Mouse (Mus musculus) T-cell, adult 66 days (primary cell): ENCODE measurements around the gene Srm. TPM values are rescaled to one million over a fixed set of nuclear protein-coding genes. Genes with fewer than 3 reads are reported as not detected.

ENCODE experiments used
- total RNA-seq, 2 experiments: library from RNA; stranded (reverse); gene quantifications; 3 replicates in 1 of 2; 4 replicates in 1 of 2; pipeline ENCODE4 v1.2.4; 2023

The Srm gene
- total RNA-seq: 10 to 100 TPM; 39.9 to 49.6 TPM

DNA sequence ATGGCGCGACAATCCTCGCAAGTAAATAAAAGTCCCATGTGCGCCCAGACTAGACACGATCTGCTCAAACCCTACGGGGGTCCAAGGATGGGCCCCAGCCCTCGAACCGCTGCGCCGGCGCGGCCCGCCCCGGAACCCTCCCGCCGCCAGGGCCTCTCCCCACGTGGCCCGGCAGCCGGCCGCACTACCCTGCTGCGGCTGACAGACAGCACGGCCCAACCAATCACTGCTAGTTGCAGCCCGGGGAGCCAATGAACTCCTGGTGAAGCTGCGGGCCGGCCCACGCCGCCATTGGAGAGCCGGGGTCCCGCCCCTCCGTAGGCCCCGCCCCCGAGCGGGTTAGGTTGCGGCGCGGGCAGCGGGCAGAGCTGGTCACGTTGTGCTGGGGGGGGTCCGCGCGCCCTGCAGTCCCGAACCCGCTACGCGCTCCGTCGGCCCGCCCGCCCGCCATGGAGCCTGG, at the start of gene Srm:
Gene Srm (plus strand): TSS at position 333 of the 460 bp plus-strand sequence.

DNA sequence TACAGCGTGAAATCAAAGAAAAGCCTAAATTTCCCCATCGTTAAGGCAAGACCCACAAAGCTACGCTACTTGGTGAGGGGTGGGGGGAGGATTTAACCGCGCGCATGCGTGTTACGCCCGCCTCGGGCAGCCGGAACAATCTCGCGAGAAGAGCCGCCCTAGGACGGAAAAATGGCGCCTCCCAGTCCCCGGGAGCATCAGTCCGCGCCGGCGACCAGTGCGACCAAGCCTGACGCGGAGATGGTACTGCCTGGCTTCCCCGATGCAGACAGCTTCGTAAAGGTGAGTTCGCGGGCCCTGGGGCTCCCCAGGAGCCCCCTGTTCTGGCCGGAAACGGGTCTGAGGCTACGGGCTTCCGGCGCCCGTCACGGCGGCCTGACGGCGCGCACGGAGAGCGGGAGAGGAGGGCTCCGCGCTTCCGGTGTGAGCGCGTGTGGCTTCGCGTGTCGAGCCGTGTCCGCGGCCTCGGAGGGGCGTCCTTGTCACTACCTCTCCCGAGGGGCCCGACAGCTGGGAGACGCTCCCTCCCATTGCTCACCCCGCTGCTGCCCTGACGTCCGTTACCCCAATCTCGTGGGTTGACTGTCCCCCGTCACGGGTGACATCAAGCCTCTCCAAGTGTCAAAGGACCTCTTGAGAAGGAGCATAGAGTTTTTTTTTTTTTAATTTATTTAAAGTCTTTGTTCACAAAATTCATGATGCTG, 32.9 kb upstream of the Srm start, which contains the start of gene Exosc10:
Gene Exosc10 (plus strand): TSS at position 133 of the 704 bp plus-strand sequence.

DNA sequence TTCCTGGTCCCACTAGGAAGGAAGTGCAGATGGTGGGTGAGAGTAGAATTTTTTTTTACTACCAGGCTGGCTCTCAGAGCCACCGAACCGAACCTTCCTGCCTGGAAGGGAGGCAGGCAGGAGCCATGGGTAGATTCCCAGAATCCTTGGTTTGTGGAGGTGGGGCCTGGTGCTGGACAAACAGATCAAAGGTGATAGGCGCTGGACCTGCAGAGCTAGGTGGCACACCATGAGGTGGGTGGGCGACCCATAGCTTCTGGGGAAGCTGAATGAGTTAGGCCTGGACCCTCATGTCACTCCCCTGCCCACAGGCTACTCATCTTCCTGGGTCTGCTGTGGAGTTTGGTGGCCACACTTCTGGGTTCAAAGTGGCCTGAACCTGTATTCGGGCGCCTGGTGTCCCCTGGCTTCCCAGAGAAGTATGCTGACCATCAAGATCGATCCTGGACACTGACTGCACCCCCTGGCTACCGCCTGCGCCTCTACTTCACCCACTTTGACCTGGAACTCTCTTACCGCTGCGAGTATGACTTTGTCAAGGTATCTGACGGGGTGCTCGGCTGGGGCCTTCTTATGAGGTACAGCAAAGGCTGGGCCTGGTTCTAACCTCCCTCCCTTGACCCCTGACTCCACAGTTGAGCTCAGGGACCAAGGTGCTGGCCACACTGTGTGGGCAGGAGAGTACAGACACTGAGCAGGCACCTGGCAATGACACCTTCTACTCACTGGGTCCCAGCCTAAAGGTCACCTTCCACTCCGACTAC, 11.2 kb downstream of the Srm start, which contains the start of gene Masp2:
Gene Masp2 (plus strand): TSS at position 198 of the 764 bp plus-strand sequence.

DNA sequence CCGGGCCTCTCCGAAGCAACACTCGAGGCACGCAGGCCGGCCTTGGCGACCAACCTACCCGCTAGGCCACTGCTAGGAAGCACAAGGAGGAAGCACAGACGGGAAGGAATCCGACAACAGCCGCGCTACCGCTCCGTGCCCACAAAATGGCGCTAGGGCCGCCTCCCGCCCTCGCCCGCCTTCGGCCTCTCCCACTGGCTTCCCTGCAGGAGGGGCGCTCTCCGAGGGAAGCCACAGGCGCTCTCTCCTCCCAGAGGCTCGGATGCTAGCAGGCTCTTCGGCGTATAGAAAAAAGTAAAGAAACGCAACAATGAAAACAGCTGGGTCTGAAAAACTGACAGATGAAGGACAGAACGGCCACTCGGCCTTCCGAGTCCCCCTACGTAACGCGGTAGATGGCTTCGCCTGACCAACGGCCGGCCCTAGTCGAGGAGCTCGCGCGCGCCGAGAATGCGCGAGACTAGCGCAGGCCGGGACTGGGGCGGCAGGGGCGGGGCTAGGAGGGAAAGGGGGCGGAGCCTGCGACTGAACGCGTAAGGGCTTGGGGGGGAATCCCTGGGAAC, 35.4 kb downstream of the Srm start, which contains the start of gene Tardbp:
Gene Tardbp (minus strand): TSS at position 397 of the 563 bp plus-strand sequence.

DNA sequence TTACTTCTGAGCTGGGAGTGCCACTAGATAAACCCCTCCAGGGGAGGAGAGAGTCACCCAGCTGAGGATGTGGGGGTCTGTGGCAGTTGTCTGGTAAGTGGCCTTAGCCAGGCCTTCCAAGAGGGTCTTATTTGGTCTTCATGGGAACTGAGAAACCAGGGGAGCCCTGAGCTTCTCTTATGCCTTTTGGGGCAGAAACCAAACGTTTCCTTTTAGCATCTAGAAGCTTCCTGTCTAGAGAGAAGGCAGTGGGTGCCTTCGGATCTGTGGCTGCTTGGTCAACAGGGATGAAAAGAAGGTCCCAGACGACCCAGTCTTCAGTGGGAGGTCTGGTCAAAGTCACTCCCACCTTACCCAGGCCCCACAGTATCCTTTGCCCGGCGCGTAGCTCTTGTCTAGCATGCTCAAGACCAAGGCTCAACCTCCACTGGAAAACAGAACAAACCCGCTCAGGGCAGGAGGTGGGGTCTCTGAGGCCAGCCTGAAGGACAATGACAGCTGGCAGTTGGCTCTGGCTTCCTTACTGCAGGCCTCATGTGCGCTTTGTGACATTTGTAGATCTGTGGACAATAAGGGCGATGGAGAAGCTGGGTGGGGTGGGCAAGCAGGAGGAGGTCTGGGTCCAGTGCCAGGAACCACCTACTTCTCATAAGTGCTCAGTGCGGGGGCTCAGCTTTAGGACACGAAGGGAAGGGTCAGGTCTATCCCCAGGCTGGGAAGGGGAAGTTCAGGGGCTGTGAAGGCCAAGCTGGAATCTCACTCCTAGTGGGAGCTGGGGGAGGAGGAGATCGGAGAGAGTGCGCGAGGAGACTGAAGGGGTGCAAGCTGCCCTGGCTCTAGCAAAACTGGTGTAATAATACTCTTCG, 52.2 kb downstream of the Srm start, which contains the start of gene Gm572:
Gene Gm572 (plus strand): TSS at position 27 of the 866 bp plus-strand sequence.

Other genes with a start within 250 kb of the Srm start
- 1 to 10 TPM; 7.1 to 7.4 TPM for gene Ubiad1, start 146.7 kb upstream of the Srm start, total RNA-seq
- gene Mtor, start 142.9 kb upstream of the Srm start, total RNA-seq: 10 to 100 TPM; 47.8 to 49.5 TPM
- gene Angptl7, start 91.0 kb upstream of the Srm start, total RNA-seq: under 1 TPM in 1 of 2 experiments, not detected in 1; 0.26 TPM
- gene Exosc10, start 33.1 kb upstream of the Srm start, total RNA-seq: 100 to 1,000 TPM; 103 to 115 TPM
- gene Masp2, start 11.1 kb downstream of the Srm start, total RNA-seq: 1 to 10 TPM; 1.9 TPM
- gene Tardbp, start 35.5 kb downstream of the Srm start, total RNA-seq: 100 to 1,000 TPM; 338 to 366 TPM
- gene Gm572, start 51.8 kb downstream of the Srm start, total RNA-seq: not detected
- gene Casz1, start 212.9 kb downstream of the Srm start, total RNA-seq: 1 to 10 TPM; 6.1 TPM